Mouse (Mus musculus): Measurements from ENCODE around the gene Dnajc12.
A peak's percentile ranks its signal among the peaks of the same experiment; 100 is the strongest.

DNA sequence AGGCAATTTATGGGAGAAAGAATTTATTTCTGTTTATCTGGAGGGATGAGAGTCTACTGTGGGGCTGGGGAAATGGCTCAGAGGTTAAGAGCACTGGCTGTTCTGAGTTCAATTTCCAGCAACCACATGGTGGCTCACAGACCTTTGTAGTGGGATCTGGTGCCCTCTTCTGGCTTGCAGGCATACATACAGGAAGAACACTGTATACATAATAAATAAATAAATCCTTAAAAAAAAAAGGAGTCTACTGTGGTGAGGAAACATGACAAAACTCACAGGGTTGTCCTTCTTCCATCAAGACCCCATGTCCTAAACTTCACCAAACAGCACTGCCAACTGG lies 42.2 kb downstream of the Dnajc12 start:
- peak; percentile 36; the same call in 1 of the 2 replicates for TF ChIP-seq CTCF (IDR thresholded peaks at IDR 0.05; ENCODE audit: extremely low read depth, insufficient read length, insufficient replicate concordance, low read depth, low read length)
- TF ChIP-seq POLR2A (IDR thresholded peaks at IDR 0.05; ENCODE audit: low read depth, low read length), result no peak

Data from small intestine, adult 2 months (tissue).